Mouse (Mus musculus) liver, postnatal 0 days (tissue): ENCODE data around the gene Dnm3.

Source experiments
- CTCF ChIP-seq: sonication (generic); IDR thresholded peaks from 2 replicates; pipeline ENCODE4 v1.5.1; 2016; ENCODE audit warnings: antibody characterized with exemption, low read depth
- EP300 ChIP-seq: IDR thresholded peaks from 2 replicates; pipeline ENCODE4 v1.6.1; 2016; ENCODE audit warnings: antibody characterized with exemption, low read depth, mild to moderate bottlenecking

DNA sequence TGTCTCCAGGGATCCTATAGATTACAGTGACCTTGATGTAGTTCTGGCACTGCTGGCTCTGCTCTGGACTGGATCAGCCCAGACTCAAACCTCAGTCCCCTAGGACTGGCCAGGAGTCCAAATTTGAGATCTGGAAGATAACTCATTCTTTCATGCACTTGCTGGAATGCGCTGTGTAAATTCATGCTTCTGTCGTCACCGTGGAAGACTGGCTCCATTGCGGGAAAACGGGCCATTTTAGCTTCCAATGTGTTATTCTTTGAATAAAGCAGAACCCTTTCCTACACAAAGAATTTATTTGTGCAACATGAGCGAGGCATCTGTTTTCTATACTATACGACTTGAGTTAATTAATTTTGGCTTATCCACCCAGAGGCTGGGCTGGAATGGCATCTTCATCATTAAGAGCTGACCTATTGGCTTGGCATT is 457.5 kb downstream of the Dnm3 start:
- TF ChIP-seq CTCF (no peak), EP300 (no peak)
